8 mouse cellular contexts compared by ENCODE assay signal in genomic region chr1:157443026-157443722, GRCm38 (mm10). TPM values are rescaled to one million over a fixed set of nuclear protein-coding genes. Genes with fewer than 3 reads are reported as not detected.
DNase-seq lines count a peak whose midpoint lies in the region; ATAC-seq and TF ChIP-seq lines count a peak whose summit lies in the region.

No protein-coding gene starts in this region.

- no peaks in the 10 kb centered on the region for H3K27me3 ChIP-seq in ES-Bruce4 (ENCODE audit: control insufficient read depth, insufficient read depth, low read length, poor library complexity, severe bottlenecking)
- H3K27me3 ChIP-seq in heart, embryonic 11.5 days (ENCODE audit: control insufficient read depth, insufficient read depth, low read length) = no peaks in the 10 kb centered on the region
- H3K27me3 ChIP-seq in kidney, embryonic 14.5 days (ENCODE audit: control insufficient read depth, insufficient read depth, low read length) = no peaks in the 10 kb centered on the region
- no peaks in the 10 kb centered on the region for H3K27me3 ChIP-seq in liver, postnatal 0 days (ENCODE audit: insufficient read depth, low read length)
- no peaks in the 10 kb centered on the region for H3K27me3 ChIP-seq in neural tube, embryonic 15.5 days (replicated peaks)
- no peaks in the 10 kb centered on the region; the same call in 1 of the 2 replicates for H3K27me3 ChIP-seq in cerebellum, adult 2 months (ENCODE audit: control insufficient read depth, insufficient read depth, low read length)
- no peaks in the 10 kb centered on the region for H3K27me3 ChIP-seq in thymus, adult 2 months (ENCODE audit: control insufficient read depth, insufficient read depth, low read length)

- no peak for TF ChIP-seq CTCF in ES-Bruce4 (IDR thresholded peaks at IDR 0.05; ENCODE audit: low read depth, low read length)
- no peak for TF ChIP-seq CTCF in liver, postnatal 0 days (IDR thresholded peaks at IDR 0.05; ENCODE audit: low read depth)
- no peak for TF ChIP-seq CTCF in cerebellum, adult 2 months (IDR thresholded peaks at IDR 0.05; ENCODE audit: borderline replicate concordance, insufficient read depth, low read depth, low read length)
- no peak for TF ChIP-seq CTCF in thymus, adult 2 months (IDR thresholded peaks at IDR 0.05; ENCODE audit: borderline replicate concordance, control insufficient read depth, extremely low read depth, insufficient read depth, low read length, poor library complexity)

- H3K9ac ChIP-seq in ES-Bruce4 (ENCODE audit: low read depth, poor library complexity, severe bottlenecking) = 0 out of 2 replicates have a peak overlapping the region, but pooled peaks have one; percentile 14
- peak overlapping the region; percentile 63 for H3K9ac ChIP-seq in heart, embryonic 11.5 days (ENCODE audit: low read depth, low read length)
- no peak overlapping the region for H3K9ac ChIP-seq in kidney, embryonic 14.5 days (ENCODE audit: low read depth, low read length)
- H3K9ac ChIP-seq in liver, postnatal 0 days (replicated peaks) = no peak overlapping the region
- no peak overlapping the region for H3K9ac ChIP-seq in neural tube, embryonic 15.5 days (replicated peaks)

- 15% methylated on average over 14 of the region's 14 CpGs for WGBS in heart, embryonic 11.5 days (ENCODE audit: insufficient replicate concordance)
- 31% methylated on average over 14 of the region's 14 CpGs for WGBS in kidney, embryonic 14.5 days
- WGBS in liver, postnatal 0 days (ENCODE audit: insufficient replicate concordance) = 28% methylated on average over 14 of the region's 14 CpGs
- WGBS in neural tube, embryonic 15.5 days = 14% methylated on average over 14 of the region's 14 CpGs
- WGBS in cerebellum, adult 2 months = 39% methylated on average over 14 of the region's 14 CpGs
- WGBS in thymus, adult 2 months = 45% methylated on average over 14 of the region's 14 CpGs

- H3K9me3 ChIP-seq in ES-Bruce4 (replicated peaks; ENCODE audit: control insufficient read depth, insufficient read depth, low read length, poor library complexity, severe bottlenecking) = no peaks in the 10 kb centered on the region
- H3K9me3 ChIP-seq in heart, embryonic 11.5 days (replicated peaks; ENCODE audit: control insufficient read depth, low read length) = no peaks in the 10 kb centered on the region
- H3K9me3 ChIP-seq in kidney, embryonic 14.5 days (ENCODE audit: control insufficient read depth, low read length) = no peaks in the 10 kb centered on the region
- no peaks in the 10 kb centered on the region for H3K9me3 ChIP-seq in liver, postnatal 0 days (ENCODE audit: low read length)
- no peaks in the 10 kb centered on the region for H3K9me3 ChIP-seq in neural tube, embryonic 15.5 days (replicated peaks)

- peak overlapping the region; percentile 57 for H3K4me2 ChIP-seq in heart, embryonic 11.5 days
- H3K4me2 ChIP-seq in kidney, embryonic 14.5 days (replicated peaks; ENCODE audit: low read depth, low read length) = 0 out of 2 replicates have a peak overlapping the region, but pooled peaks have one; percentile 17
- peak overlapping the region; percentile 27 for H3K4me2 ChIP-seq in liver, postnatal 0 days (ENCODE audit: low read depth, low read length)
- peak overlapping the region; percentile 44 for H3K4me2 ChIP-seq in neural tube, embryonic 15.5 days

- H3K4me1 ChIP-seq in ES-Bruce4 (ENCODE audit: control insufficient read depth, insufficient read depth, low read length) = peaks cover 1% of the 10 kb centered on the region
- H3K4me1 ChIP-seq in heart, embryonic 11.5 days (ENCODE audit: control insufficient read depth, insufficient read depth, low read length) = peaks cover 34% of the 10 kb centered on the region
- peaks cover 6% of the 10 kb centered on the region; the same call in 1 of the 2 replicates for H3K4me1 ChIP-seq in kidney, embryonic 14.5 days (ENCODE audit: control insufficient read depth, insufficient read depth, low read length)
- H3K4me1 ChIP-seq in liver, postnatal 0 days (ENCODE audit: insufficient read depth) = peaks cover 4% of the 10 kb centered on the region; the same call in 1 of the 2 replicates
- H3K4me1 ChIP-seq in neural tube, embryonic 15.5 days = peaks cover 35% of the 10 kb centered on the region
- H3K4me1 ChIP-seq in cerebellum, adult 2 months (ENCODE audit: control insufficient read depth, insufficient read depth, low read length) = no peaks in the 10 kb centered on the region
- H3K4me1 ChIP-seq in thymus, adult 2 months (replicated peaks; ENCODE audit: control insufficient read depth, insufficient read depth, low read length) = no peaks in the 10 kb centered on the region

- no peak for TF ChIP-seq POLR2A in ES-Bruce4 (IDR thresholded peaks at IDR 0.05; ENCODE audit: insufficient read depth, low read length)
- TF ChIP-seq POLR2A in cerebellum, adult 2 months (IDR thresholded peaks at IDR 0.05; ENCODE audit: borderline replicate concordance, insufficient read depth, low read length) = no peak
- no peak for TF ChIP-seq POLR2A in thymus, adult 2 months (IDR thresholded peaks at IDR 0.05; ENCODE audit: control insufficient read depth, extremely low read depth, insufficient read depth, low read length, poor library complexity)

- ATAC-seq in heart, embryonic 11.5 days (replicated peaks; ENCODE audit: insufficient number of reproducible peaks, low FRiP score, low TSS enrichment) = 0 out of 2 replicates have a peak, but pooled peaks have one; percentile 37
- no peak for ATAC-seq in kidney, embryonic 14.5 days (ENCODE audit: low FRiP score, low TSS enrichment)
- peak; percentile 35 for ATAC-seq in liver, postnatal 0 days
- ATAC-seq in neural tube, embryonic 15.5 days (ENCODE audit: low FRiP score) = no peak

- no peak overlapping the region for H3K27ac ChIP-seq in ES-Bruce4 (ENCODE audit: insufficient read depth, low read length)
- peak overlapping the region; percentile 91 for H3K27ac ChIP-seq in heart, embryonic 11.5 days (ENCODE audit: low read depth, low read length)
- H3K27ac ChIP-seq in kidney, embryonic 14.5 days (ENCODE audit: low read depth, low read length) = peak overlapping the region; percentile 38; the same call in 1 of the 2 replicates
- peak overlapping the region; percentile 53 for H3K27ac ChIP-seq in liver, postnatal 0 days (ENCODE audit: low read depth)
- no peak overlapping the region for H3K27ac ChIP-seq in neural tube, embryonic 15.5 days (replicated peaks)
- H3K27ac ChIP-seq in cerebellum, adult 2 months (ENCODE audit: insufficient read depth, low read length) = no peak overlapping the region
- H3K27ac ChIP-seq in thymus, adult 2 months (ENCODE audit: control insufficient read depth, insufficient read depth, low read length) = no peak overlapping the region

- H3K36me3 ChIP-seq in ES-Bruce4 (ENCODE audit: control insufficient read depth, insufficient read depth, low read length, poor library complexity, severe bottlenecking) = no peaks in the 10 kb centered on the region
- H3K36me3 ChIP-seq in heart, embryonic 11.5 days (ENCODE audit: control insufficient read depth, insufficient read depth, low read length) = no peaks in the 10 kb centered on the region
- H3K36me3 ChIP-seq in kidney, embryonic 14.5 days (ENCODE audit: control insufficient read depth, insufficient read depth, low read length) = no peaks in the 10 kb centered on the region
- no peaks in the 10 kb centered on the region for H3K36me3 ChIP-seq in liver, postnatal 0 days (replicated peaks; ENCODE audit: insufficient read depth, low read length)
- no peaks in the 10 kb centered on the region for H3K36me3 ChIP-seq in neural tube, embryonic 15.5 days
- H3K36me3 ChIP-seq in thymus, adult 2 months (ENCODE audit: control insufficient read depth, insufficient read depth, low read length) = no peaks in the 10 kb centered on the region

- DNase-seq in embryo, embryonic 10.5 days (ENCODE audit: low spot score) = peak; percentile 63
- peak; percentile 15 for DNase-seq in liver, postnatal 0 days
- no peak for DNase-seq in cerebellum, adult 2 months
- DNase-seq in thymus, adult 2 months = no peak

- H3K4me3 ChIP-seq in ES-Bruce4 (ENCODE audit: low read depth, low read length) = 0 out of 2 replicates have a peak overlapping the region, but pooled peaks have one; percentile 2
- H3K4me3 ChIP-seq in heart, embryonic 11.5 days (ENCODE audit: low read depth, low read length) = peak overlapping the region; percentile 10; the same call in 1 of the 2 replicates
- no peak overlapping the region for H3K4me3 ChIP-seq in kidney, embryonic 14.5 days (ENCODE audit: low read length)
- no peak overlapping the region for H3K4me3 ChIP-seq in liver, postnatal 0 days (ENCODE audit: low read depth, low read length)
- no peak overlapping the region for H3K4me3 ChIP-seq in neural tube, embryonic 15.5 days (replicated peaks)
- no peak overlapping the region for H3K4me3 ChIP-seq in cerebellum, adult 2 months (replicated peaks; ENCODE audit: insufficient read depth, low read depth, low read length)
- no peak overlapping the region for H3K4me3 ChIP-seq in thymus, adult 2 months (ENCODE audit: control insufficient read depth, insufficient read depth, low read length)

- no peak for TF ChIP-seq EP300 in ES-Bruce4 (IDR thresholded peaks at IDR 0.05; ENCODE audit: insufficient read depth, low read depth, low read length)
- TF ChIP-seq EP300 in liver, postnatal 0 days (IDR thresholded peaks at IDR 0.05; ENCODE audit: low read depth) = no peak

RNA-seq across cellular contexts. Expression of gene Cryzl2, which starts 15.2 kb away (rescaled TPM):
- polyA plus RNA-seq in ES-Bruce4 (2011; ENCODE audit: insufficient read depth, insufficient read length, low read depth, missing spikeins) = 5.9 and 7.2 TPM in 2 replicates
- 32.6 TPM in 2 replicates for polyA plus RNA-seq in heart, embryonic 11.5 days (2014; fragmentation: Nextera tagmentation; extraction: Ambion mirVana)
- 13.3 and 17.7 TPM in 2 replicates for polyA plus RNA-seq in kidney, embryonic 14.5 days (2014; fragmentation: Nextera tagmentation; extraction: Ambion mirVana)
- polyA plus RNA-seq in liver, postnatal 0 days (2015; fragmentation: Nextera tagmentation; extraction: Ambion mirVana) = 9.5 TPM in 2 replicates
- 6.5 and 8.6 TPM in 2 replicates for polyA plus RNA-seq in neural tube, embryonic 15.5 days (2015; fragmentation: Nextera tagmentation; extraction: Ambion mirVana)
- 25.5 and 28.5 TPM in 2 replicates for polyA plus RNA-seq in cerebellum, adult 2 months (2012; rRNA removed)
- 6.6 and 8.4 TPM in 2 replicates for polyA plus RNA-seq in thymus, adult 2 months (2012; rRNA removed)

RNA-seq across cellular contexts. Expression of gene Rasal2, which starts 30.8 kb away (rescaled TPM):
- polyA plus RNA-seq in ES-Bruce4 (2011; ENCODE audit: insufficient read depth, insufficient read length, low read depth, missing spikeins) = 11.6 and 11.7 TPM in 2 replicates
- polyA plus RNA-seq in heart, embryonic 11.5 days (2014; fragmentation: Nextera tagmentation; extraction: Ambion mirVana) = 16.1 and 16.4 TPM in 2 replicates
- polyA plus RNA-seq in kidney, embryonic 14.5 days (2014; fragmentation: Nextera tagmentation; extraction: Ambion mirVana) = 9.3 and 11.3 TPM in 2 replicates
- 10.7 and 12.5 TPM in 2 replicates for polyA plus RNA-seq in liver, postnatal 0 days (2015; fragmentation: Nextera tagmentation; extraction: Ambion mirVana)
- polyA plus RNA-seq in neural tube, embryonic 15.5 days (2015; fragmentation: Nextera tagmentation; extraction: Ambion mirVana) = 34.2 and 39.1 TPM in 2 replicates
- 14.6 and 14.9 TPM in 2 replicates for polyA plus RNA-seq in cerebellum, adult 2 months (2012; rRNA removed)
- polyA plus RNA-seq in thymus, adult 2 months (2012; rRNA removed) = 1.3 TPM in 2 replicates

Comparison
In these comparisons a context has a peak if more than half of its experiments do, and no peak if none do; other contexts are left out.
1. H3K27ac ChIP-seq: peak in heart, embryonic 11.5 days (single experiment), kidney, embryonic 14.5 days (single experiment) and liver, postnatal 0 days (single experiment); none in ES-Bruce4 (single experiment), neural tube, embryonic 15.5 days (single experiment), cerebellum, adult 2 months (single experiment) and thymus, adult 2 months (single experiment).
2. H3K4me3 ChIP-seq: peak in ES-Bruce4 (single experiment) and heart, embryonic 11.5 days (single experiment); none in kidney, embryonic 14.5 days (single experiment), liver, postnatal 0 days (single experiment), neural tube, embryonic 15.5 days (single experiment), cerebellum, adult 2 months (single experiment) and thymus, adult 2 months (single experiment).
3. H3K9ac ChIP-seq: peak in ES-Bruce4 (single experiment) and heart, embryonic 11.5 days (single experiment); none in kidney, embryonic 14.5 days (single experiment), liver, postnatal 0 days (single experiment) and neural tube, embryonic 15.5 days (single experiment).
4. DNase-seq: peak in embryo, embryonic 10.5 days (single experiment) and liver, postnatal 0 days (single experiment); none in cerebellum, adult 2 months (0 of 2) and thymus, adult 2 months (single experiment).
5. ATAC-seq: peak in heart, embryonic 11.5 days (single experiment) and liver, postnatal 0 days (single experiment); none in kidney, embryonic 14.5 days (single experiment) and neural tube, embryonic 15.5 days (single experiment).
6. Peak in every context shown above with its lines, with median percentiles within 50 percentile points of each other: H3K4me2 ChIP-seq.